Mouse (Mus musculus): Measurements from ENCODE around the gene Angptl7. TPM values are rescaled to one million over a fixed set of nuclear protein-coding genes. Genes with fewer than 3 reads are reported as not detected.
A peak's percentile ranks its signal among the peaks of the same experiment; 100 is the strongest.

Gene Angptl7
- total RNA-seq (2022), result 1 to 10 TPM in 2 of 4 experiments, under 1 TPM in 2; 0.72 to 1.8 (median 1.3) TPM

DNA sequence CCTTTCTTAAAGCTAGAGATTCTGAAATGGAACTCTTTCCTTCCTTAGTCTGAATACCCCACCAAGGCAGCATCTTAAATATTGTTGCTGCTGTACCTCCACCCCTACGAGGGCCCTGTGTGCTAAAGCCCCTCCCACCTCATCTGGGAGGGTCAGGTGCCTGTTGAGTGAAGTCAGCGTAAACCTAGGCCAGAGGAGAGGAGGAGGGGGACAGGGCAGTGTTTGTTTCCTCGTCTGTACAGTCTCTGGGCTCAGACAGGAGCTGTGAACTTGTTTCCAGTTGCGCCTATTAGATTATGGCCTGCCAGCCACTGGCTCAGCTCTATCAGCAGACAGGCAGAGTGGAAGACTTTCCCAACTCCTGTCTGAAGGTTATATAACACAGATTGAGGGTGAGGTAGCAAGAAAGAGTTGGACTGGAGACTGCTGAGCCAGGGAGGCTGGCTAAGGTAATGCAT lies at the start of gene Angptl7:
TSS of gene Angptl7 (minus strand) at position 51 of the 458 bp plus-strand sequence.
- DNase-seq (ENCODE audit: low spot score), result no peak

DNA sequence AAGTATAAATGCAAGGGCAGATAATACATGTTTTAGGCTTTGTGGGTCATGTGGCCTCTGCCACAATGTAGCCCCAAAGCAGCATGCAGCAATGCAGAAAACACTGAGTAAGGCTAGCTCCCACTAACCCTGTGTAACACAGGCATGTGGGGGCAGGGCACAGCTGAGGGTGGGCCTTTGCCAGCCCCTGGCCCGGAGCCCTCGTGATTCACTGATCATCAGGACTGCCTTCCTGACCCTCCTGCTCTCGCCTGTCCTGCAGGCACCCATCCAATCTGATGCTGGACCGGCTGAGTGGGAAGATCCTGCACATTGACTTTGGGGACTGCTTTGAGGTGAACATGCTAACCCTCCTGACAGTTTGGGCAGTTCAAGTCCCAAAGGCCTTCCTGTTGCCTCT lies 48.8 kb upstream of the Angptl7 start:
- no peak for DNase-seq (ENCODE audit: low spot score)

DNA sequence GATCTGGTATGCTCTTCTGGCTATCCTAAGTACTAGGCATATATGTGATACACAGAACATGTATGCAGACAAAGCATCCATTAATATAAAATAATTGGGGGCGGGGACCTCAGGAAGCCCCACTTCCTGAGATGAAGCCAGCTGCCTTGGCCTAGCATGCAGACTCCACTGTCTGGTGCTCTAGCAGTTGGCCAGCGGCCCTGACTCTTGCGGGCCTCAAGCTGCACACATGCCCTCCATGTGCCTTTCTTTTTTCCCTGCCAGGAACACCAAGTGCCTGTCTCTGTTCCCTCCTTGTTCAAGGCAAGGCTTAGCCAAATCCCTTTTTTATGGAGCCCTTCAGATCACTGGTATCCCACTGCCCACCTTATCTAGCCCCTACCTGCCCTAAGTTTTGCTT lies 35.6 kb upstream of the Angptl7 start:
- DNase-seq (ENCODE audit: low spot score), result no peak

DNA sequence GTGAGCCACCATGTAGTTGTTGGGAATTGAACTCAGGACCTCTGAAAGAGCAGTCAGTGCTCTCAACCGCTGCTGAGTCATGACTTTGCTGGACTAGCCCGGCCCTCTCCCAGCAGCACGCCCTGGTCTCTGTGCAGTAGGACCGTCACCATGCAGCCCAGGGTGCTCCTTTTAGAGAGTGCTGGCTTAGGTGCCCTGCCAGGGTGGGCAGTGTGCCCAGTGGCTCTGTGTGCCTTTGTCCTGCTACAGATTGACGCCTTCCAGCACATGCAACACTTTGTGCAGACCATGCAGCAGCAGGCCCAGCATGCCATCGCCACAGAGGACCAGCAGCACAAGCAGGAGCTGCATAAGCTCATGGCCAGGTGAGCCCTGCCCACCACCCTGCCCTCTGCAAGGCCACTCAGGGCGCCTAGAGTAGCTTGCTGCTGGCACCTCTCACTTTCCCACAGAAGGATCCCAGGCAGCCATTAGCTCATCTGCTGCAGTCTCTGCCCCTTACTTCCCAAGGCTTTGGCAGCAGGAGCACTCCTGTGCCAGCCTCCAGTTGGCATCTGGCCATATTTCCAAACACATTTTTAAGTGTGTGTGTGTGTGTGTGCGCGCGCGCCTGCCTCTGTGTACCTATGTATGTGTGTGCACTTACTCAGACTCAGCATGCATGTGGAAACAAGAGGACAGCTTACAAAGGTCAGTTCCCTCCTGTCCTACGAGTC lies 33.5 kb upstream of the Angptl7 start:
- peak; percentile 39 for DNase-seq (ENCODE audit: low spot score)

DNA sequence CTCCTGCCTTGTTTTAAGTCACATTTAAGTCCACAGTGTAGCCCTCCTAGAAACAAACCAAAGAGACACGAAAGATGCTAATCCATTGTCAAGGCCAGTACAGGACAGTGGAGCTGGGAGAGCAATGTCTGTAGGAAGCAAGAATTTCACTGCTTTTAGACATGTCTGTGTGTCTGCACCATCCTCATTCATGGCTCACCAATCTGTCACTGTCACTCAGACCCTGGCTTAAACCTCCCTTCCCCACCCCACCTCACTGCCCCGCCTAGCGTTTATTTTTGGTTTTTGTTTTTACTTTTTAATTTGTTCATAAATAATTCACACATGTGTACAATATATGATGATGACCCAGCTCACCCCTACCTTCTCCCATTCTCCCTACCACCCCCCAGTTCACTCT lies 32.3 kb upstream of the Angptl7 start:
- no peak for DNase-seq (ENCODE audit: low spot score)

DNA sequence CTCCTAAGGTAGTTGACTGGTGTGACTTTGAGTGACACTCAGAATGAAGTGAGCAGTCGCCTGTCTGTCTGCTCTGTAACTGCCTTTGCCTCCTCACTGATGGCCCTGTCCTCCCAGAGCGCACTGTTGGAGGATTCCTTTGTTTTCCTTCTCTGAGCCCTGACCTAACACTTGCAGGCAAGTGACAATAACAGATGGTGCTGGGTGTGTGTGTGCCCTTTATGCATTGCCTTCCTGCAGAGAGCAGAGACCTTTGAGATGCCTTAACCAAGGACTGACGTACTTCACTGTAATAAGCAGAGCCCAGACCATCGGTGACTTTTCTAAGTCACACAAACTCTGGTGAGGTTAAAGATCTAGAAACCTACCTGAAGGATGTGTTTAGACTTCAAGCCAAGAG lies 31.1 kb upstream of the Angptl7 start:
- DNase-seq (ENCODE audit: low spot score), result no peak

DNA sequence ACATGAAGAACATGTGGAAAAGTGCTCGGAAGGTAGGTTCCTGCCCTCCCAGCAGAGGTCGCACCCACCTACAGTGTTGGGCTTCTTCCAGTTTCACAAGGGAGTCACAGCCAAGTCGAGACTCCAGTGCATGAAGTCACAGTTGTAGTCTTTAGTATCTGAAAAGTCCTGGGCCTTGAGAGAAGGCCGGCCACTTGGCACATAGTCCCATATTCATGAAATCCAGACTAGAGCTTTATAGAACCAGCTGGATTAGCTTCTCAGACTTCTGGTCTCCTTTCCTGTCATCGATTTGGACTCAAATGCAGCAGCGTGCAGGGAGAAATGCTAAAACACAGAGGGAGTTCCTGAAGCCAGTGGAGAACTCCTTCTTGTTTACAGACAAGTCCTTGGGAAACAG lies 30.5 kb upstream of the Angptl7 start:
- DNase-seq (ENCODE audit: low spot score), result no peak

DNA sequence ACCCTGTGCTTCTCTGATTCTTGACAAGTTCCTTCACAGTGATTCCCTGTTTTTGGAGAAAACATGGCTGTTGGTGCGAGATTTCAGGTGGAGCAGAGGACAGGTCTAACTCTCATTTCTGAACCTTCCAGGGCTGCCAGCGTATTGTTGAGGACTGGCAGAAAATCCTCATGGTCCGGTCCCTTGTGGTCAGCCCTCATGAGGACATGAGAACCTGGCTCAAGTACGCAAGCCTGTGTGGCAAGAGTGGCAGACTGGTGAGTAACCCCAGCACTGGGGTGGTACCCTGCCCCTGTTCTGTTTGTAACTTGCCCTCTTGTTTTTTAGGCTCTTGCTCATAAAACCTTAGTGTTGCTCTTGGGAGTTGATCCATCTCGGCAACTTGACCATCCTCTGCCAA lies 30.1 kb upstream of the Angptl7 start:
- DNase-seq (ENCODE audit: low spot score), result no peak

DNA sequence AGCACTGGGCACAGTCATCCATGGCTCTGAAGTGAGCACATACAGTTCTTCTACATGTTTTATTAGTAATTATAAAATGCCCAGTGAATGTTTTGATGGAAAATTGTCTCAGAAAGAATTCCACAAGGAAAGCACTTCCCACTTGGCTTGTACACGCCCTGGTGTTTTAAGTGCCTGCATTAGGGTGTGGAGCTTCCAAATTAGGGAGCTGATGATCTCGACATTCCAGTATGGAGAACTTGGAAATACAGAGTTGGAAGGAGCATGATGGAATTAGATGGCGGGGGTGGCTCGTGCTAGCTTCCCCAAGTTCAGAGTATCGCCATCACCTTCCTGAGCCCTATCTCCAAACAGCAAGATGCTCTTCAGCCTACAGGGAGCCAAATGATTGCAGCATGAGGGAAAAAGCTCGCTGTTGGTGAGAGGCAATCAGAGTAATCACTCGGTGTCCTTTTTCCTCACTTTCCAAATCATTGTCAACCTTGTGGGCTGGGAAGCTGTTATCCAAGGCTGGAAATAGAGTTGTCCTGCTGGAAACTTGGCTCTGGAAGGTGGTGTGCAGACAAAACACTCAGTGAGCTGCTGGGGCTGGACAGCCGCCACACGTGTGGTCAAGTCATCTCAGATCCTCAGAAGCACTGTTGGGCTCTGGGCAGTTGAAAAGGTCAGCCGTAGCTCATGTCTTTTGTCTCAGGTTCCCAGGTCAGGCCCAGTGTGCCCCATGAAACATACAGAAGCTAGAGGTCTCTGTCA lies 27.1 kb upstream of the Angptl7 start:
- DNase-seq (ENCODE audit: low spot score), result no peak

DNA sequence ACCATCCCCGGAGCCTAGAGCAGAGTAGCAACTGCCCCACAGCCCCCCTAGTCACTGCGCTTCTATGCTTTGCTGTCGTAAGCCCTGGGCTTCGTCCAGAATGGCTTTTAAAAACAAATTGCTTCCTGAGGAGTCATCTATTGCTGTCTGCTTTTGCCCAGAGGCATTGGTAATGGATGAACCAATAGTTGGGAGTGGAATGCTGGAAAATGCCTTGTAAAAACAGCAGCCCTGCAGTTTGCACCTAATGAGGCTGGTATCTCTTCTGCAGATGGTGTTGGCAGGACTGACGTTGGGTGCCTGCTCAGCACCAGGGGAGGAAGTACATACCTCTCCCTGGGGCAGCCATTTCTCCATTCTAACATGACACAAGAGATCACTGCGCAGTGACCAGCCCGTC lies 23.3 kb upstream of the Angptl7 start:
- DNase-seq (ENCODE audit: low spot score), result no peak

DNA sequence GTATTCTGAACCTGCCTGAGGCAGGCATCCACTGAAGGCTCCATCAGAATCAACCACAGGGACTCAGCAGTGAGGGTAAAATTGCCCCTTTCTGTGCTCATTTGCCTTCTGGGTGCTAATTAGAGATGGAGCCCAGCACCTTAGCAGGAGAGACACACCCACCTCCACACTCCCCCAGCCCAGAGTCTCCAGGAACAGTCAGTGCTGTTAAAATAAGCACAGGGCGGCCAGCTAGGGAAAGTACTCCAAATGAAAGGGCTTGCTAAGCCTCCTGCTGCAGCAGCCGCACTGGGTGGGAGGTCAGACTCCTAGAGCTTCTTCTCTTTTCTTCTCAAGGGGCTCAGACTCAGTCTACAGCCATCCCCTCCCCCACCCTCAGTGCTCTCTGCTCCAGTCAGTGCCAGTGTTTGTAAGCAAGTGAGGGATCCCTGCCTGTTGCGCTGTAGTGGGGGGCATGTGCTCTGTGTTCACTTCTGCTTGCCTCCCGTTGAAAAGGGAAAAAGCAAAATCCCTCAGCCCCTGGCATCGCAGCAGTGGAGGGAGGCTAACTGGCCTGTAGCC lies 18.1 kb upstream of the Angptl7 start:
- DNase-seq (ENCODE audit: low spot score), result no peak

DNA sequence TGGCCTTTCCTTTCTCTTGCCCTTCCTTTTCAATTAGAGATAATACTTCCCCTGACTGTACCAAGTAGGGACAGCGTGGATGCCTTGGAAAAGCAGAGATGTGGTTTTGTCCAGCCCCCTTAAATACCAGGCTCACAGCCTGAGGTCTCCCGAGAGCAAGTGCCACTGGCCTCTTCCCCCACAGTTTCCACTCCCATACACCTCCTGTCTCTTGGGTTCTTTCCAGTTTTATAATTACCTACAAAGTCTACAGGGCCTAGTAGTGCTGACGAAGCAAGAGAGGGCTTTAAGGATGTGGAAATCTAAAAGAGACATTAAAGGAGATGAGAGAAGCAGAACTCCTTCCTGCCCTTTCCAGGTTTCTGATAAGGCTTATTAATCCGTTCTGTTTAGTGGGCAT lies 17.5 kb upstream of the Angptl7 start:
- DNase-seq (ENCODE audit: low spot score), result no peak

DNA sequence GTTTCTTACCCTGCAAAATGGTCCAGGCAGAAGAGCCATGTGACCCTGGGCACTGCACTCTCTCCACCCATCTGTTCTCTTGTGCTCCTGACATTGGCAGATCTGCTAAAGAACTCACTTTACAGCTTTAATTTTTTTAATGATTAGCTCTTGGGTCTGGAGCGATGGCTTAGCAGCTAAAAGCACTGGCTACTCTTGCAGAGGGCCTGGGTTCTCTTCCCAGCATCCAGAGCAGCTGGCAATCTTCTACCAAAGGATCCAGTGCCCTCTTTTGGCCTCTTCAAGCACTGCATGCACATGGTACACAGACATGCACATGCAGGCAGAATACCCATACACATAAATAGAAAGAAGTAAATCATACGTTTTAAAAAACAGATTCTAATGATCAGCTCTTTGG lies 15.1 kb upstream of the Angptl7 start:
- DNase-seq (ENCODE audit: low spot score), result no peak

DNA sequence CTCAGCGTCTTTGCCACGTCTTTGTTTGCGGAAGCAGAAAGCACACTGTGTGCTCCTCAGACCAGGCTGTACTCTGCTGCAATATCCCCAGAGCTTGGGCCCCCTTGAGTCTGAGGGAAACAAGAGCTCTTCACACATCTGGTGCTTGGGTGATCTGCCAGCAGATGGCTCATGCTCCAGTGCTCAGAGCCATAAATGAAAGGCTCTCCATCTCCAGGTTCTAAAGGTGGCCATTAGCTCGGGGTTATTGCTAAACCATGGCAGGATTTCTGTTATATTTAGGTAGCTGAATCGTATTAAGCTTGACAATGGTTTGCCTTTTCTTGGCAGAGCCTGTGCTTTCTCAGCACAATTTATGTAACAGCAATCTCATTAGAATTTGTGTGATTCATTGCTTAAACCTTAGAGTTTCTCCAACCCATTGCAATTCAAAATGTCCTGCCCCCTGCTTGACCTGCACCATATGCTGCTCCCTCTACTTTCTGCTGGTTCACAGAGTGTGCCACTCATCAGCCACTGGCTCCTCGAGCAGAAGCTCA lies 12.8 kb upstream of the Angptl7 start:
- DNase-seq (ENCODE audit: low spot score), result no peak

DNA sequence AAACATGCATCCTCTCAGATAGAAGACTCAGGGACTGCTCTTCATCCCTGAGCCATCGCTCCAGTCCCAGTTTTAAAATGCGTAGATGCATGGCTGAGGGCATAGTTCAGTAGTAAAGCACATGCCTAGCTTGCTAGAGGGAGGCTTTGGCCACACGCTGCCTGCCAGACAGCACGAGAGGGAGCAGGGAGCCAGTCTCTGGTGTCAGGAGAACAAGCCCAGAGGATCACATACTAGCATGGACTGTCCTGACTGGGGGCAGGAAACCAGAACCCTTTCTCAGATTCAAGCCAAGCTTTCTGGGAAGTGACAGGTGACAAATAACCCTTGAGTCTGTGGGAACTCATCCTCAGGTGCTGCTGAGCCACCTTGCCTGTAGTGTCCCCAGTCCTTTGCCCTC lies 11.1 kb upstream of the Angptl7 start:
- DNase-seq (ENCODE audit: low spot score), result no peak

DNA sequence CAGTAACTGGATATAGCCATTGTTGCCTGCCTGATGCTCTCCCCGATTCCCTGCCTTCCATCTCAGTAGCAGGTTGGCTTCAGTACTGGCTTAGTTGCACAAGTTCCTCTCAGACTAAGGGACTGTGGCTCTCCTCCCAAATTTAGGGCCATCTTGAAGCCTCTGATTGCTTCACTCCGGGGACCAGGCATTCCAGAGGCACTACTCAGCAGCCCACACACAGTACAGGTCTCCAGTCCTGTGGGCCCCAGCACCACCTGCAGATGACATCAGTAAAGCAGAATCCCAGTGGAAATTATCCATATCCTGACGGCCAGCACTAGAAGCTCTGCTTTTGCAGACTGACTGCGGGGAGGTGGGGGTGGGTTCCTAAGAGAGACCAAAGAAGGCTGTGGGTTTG lies 10.4 kb upstream of the Angptl7 start:
- peak; percentile 55 for DNase-seq (ENCODE audit: low spot score)

DNA sequence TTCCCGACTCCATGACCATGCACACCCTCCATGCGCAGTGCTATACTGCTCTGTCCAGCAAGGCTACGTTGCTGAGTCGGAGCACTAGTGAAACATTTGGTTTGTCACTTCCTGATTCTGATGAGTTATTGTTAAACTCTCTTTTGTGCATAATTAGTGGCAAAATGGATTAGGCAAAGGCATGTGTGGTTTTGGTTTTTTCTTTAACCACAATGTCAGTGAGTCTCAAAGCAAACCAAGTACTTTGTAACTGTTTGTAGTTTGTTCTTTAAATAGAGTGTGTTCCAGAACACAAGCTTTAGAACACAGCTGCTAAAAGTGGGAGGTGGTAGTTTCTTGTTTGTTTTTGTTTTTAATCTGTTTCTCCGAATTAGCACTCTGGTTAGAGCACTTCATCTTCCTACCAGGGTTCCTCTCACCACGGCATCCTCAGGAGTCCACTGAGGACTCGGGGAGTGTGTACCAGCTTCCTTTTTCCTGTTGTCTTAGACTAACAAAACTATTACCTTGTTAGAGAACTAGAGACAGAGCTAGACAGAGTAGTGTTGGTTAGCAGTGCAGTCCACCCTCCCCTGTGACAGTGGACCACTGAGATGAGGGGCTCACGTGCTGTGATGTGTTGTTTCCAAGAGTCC lies 9.3 kb upstream of the Angptl7 start:
- DNase-seq (ENCODE audit: low spot score), result no peak

DNA sequence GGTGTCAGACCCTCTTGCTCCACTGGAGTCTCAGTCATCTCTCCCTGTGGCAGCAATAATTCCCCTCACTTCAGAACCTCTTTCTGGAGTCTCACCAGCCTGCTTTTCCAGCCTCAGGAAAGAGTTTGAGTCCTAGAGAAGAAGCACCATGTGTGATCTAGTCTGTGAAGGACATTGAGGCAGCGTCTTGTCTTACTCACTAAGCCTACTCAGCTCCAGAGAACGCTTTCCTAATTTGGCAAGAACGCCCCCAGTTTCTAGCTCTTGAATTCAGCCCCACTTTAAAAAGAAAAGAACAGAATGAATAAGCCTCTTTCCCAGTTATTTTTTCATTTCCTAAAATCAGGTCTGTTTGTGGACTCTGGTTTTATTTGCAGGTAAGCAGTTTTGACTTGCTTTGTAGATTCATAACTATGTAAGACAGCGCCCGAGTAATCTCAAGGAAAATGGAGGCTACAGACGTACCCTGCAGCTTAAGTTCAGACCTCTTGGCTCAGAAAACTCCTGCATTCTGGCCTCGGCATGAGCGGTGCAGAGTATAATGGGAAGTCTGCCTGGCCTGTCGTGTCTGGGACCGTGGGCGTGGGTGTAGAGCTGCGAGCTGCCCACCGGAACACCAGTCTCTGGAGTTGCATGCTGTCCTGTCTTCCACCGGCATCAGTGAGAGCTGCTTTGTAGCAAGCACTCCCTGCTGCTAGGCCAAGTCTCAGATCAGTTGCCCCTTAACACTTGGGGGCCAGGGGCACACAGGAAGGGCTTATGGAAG lies 8.0 kb upstream of the Angptl7 start:
- DNase-seq (ENCODE audit: low spot score), result no peak

DNA sequence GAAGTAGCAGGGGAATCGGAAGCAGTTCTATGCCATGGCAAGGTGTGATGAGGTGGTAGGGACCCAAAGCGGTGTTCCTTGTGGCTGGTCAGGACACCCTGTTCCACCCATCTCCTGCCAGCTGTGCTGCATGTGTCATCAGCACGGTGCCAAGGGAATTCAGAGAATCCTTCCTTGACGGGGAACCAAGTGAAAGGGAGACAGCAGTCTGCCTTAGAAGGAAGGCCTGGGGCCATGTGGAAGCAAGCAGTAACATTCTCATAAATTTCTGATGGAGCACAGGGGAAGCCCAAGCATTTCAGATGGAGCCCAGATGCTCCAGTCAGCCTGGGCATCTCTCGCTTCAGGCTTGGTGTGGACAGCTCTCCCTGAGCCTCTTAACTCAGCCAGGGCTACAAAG lies 7.3 kb upstream of the Angptl7 start:
- no peak for DNase-seq (ENCODE audit: low spot score)

DNA sequence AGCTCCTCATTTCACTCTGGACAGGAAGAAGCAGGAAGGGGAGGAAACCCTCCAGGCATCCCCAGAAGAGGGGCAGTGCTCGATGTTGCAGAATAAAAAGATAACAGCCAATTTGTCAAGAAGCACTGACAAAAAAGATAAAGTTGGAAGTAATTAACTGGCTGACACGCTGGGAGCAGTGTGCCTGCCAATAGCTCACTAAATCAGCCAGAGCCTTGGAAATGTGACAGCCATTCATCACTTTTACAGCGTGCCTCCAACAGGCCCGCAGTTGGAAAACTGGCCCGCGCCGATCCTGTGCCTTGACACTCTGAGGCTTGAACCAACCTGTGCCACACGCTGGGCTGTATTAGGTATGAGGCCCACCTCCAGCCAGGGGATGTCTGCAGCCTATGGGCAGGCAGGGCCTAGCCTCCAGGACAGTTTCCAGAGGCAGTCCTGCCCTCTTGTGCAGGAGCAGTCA lies 4.3 kb upstream of the Angptl7 start:
- DNase-seq (ENCODE audit: low spot score), result peak; percentile 67
